Mouse (Mus musculus): ENCODE measurements around the gene Rnf225.
A peak's percentile ranks its signal among the peaks of the same experiment; 100 is the strongest.
"Not testable (repeated sequence)": the region's sequence is repeated elsewhere in the genome, so short reads cannot be mapped to it uniquely, and the experiment has no call there.

Rnf225 gene

GRCm38 (mm10) chr7:12927693-12928589, 725 bp downstream of the Rnf225 start:
- no peak for DNase-seq (ENCODE audit: low read depth, low spot score)

GRCm38 (mm10) chr7:12933615-12934140, 6.5 kb downstream of the Rnf225 start:
- no peak for DNase-seq (ENCODE audit: low read depth, low spot score)

- DNase-seq (ENCODE audit: low read depth, low spot score), result no peak
Measured at GRCm38 (mm10) chr7:12934808-12935207, 7.6 kb downstream of the Rnf225 start.

GRCm38 (mm10) chr7:12937254-12937803, 10.1 kb downstream of the Rnf225 start:
- not testable (repeated sequence) for DNase-seq (ENCODE audit: low read depth, low spot score)

- DNase-seq (ENCODE audit: low read depth, low spot score), result no peak
Measured at GRCm38 (mm10) chr7:12940599-12940998, 13.4 kb downstream of the Rnf225 start.

GRCm38 (mm10) chr7:12943488-12943887, 16.3 kb downstream of the Rnf225 start:
- DNase-seq (ENCODE audit: low read depth, low spot score), result peak; percentile 42

GRCm38 (mm10) chr7:12949032-12949871, 22.0 kb downstream of the Rnf225 start:
- DNase-seq (ENCODE audit: low read depth, low spot score), result peak; percentile 83

- no peak for DNase-seq (ENCODE audit: low read depth, low spot score)
Measured at GRCm38 (mm10) chr7:12949872-12950229, 22.6 kb downstream of the Rnf225 start.

GRCm38 (mm10) chr7:12954896-12955295, 27.7 kb downstream of the Rnf225 start:
- no peak for DNase-seq (ENCODE audit: low read depth, low spot score)

- DNase-seq (ENCODE audit: low read depth, low spot score), result no peak
Measured at GRCm38 (mm10) chr7:12957511-12957910, 30.3 kb downstream of the Rnf225 start.

- DNase-seq (ENCODE audit: low read depth, low spot score), result no peak
Measured at GRCm38 (mm10) chr7:12958948-12959347, 31.7 kb downstream of the Rnf225 start.

GRCm38 (mm10) chr7:12959718-12960117, 32.5 kb downstream of the Rnf225 start:
- DNase-seq (ENCODE audit: low read depth, low spot score), result no peak

GRCm38 (mm10) chr7:12961511-12962141, 34.4 kb downstream of the Rnf225 start:
- peak; percentile 90 for DNase-seq (ENCODE audit: low read depth, low spot score)

GRCm38 (mm10) chr7:12965678-12966091, 38.5 kb downstream of the Rnf225 start, which contains the start of gene Zfp324:
Gene Zfp324 (plus strand): TSS chr7:12965838.
- peak; percentile 88 for DNase-seq (ENCODE audit: low read depth, low spot score)

- peak; percentile 35 for DNase-seq (ENCODE audit: low read depth, low spot score)
Measured at GRCm38 (mm10) chr7:12966104-12966845, 39.1 kb downstream of the Rnf225 start.

GRCm38 (mm10) chr7:12970906-12971305, 43.7 kb downstream of the Rnf225 start:
- no peak for DNase-seq (ENCODE audit: low read depth, low spot score)

- peak; percentile 96 for DNase-seq (ENCODE audit: low read depth, low spot score)
Measured at GRCm38 (mm10) chr7:12977682-12978389, 50.6 kb downstream of the Rnf225 start, which contains the start of gene Zfp446. Gene Zfp446 (plus strand): TSS chr7:12977848.

- peak; percentile 2 for DNase-seq (ENCODE audit: low read depth, low spot score)
Measured at GRCm38 (mm10) chr7:12978931-12979722, 51.9 kb downstream of the Rnf225 start.

GRCm38 (mm10) chr7:12979776-12980175, 52.6 kb downstream of the Rnf225 start:
- DNase-seq (ENCODE audit: low read depth, low spot score), result no peak

Data from 3T3-L1 (cell line).